Mouse (Mus musculus) kidney, embryonic 14.5 days (tissue): ENCODE measurements around the gene Tekt3. TPM values are rescaled to one million over a fixed set of nuclear protein-coding genes. Genes with fewer than 3 reads are reported as not detected.

Source experiments
- ATAC-seq: fragments of 200-750 bp; cut with Nextera tagmentation; 2 replicates; pipeline ENCODE4 v1.8.0; 2017; ENCODE audit warnings: moderate number of reproducible peaks, mild to moderate bottlenecking, moderate TSS enrichment, moderate library complexity; ENCODE audit not compliant: low FRiP score, low TSS enrichment
- H3K27ac ChIP-seq: fragments of 300-500 bp; sonication (generic); 2 replicates; pipeline ENCODE4 v1.5.1; 2014; ENCODE audit warnings: low read depth, mild to moderate bottlenecking, low read length, moderate library complexity, mixed read lengths
- H3K27me3 ChIP-seq: fragments of 300-500 bp; sonication (generic); 2 replicates; pipeline ENCODE4 v1.6.1; 2014; ENCODE audit warnings: mild to moderate bottlenecking, low read length; ENCODE audit not compliant: control insufficient read depth, insufficient read depth
- H3K36me3 ChIP-seq: fragments of 300-500 bp; sonication (generic); 2 replicates; pipeline ENCODE4 v1.6.1; 2014; ENCODE audit warnings: low read length, mixed read lengths; ENCODE audit not compliant: control insufficient read depth, insufficient read depth
- H3K4me1 ChIP-seq: fragments of 300-500 bp; sonication (generic); 2 replicates; pipeline ENCODE4 v1.6.1; 2014; ENCODE audit warnings: low read length, mixed read lengths; ENCODE audit not compliant: control insufficient read depth, insufficient read depth
- H3K4me2 ChIP-seq: fragments of 300-500 bp; sonication (generic); replicated peaks from 2 replicates; pipeline ENCODE4 v1.6.1; 2014; ENCODE audit warnings: low read depth, mild to moderate bottlenecking, low read length
- H3K4me3 ChIP-seq: fragments of 300-500 bp; sonication (generic); 2 replicates; pipeline ENCODE4 v1.5.1; 2014; ENCODE audit warnings: mild to moderate bottlenecking, low read length
- H3K9ac ChIP-seq: fragments of 300-500 bp; sonication (generic); 2 replicates; pipeline ENCODE4 v1.6.1; 2014; ENCODE audit warnings: low read depth, mild to moderate bottlenecking, low read length, moderate library complexity
- H3K9me3 ChIP-seq: fragments of 300-500 bp; sonication (generic); 2 replicates; pipeline ENCODE4 v1.6.1; 2016; ENCODE audit warnings: low read length; ENCODE audit not compliant: control insufficient read depth
- WGBS: fragments of 180-500 bp; shearing (Covaris S2); extraction: QIAGEN DNeasy Blood & Tissue Kit; methylation state at CpG from one replicate; pipeline ENCODE4 v1.1.7; 2014; 5-methylcytosine and 5-hydroxymethylcytosine counted together
- polyA plus RNA-seq: library from polyadenylated mRNA; unstranded; fragments of >200 nt; fragmentation: Nextera tagmentation; extraction: Ambion mirVana; gene quantifications from 2 replicates; pipeline ENCODE4 v1.2.1, GENCODE M21; 2014

Gene Tekt3
- polyA plus RNA-seq, 1 experiment from 2014 or later: not detected

DNA sequence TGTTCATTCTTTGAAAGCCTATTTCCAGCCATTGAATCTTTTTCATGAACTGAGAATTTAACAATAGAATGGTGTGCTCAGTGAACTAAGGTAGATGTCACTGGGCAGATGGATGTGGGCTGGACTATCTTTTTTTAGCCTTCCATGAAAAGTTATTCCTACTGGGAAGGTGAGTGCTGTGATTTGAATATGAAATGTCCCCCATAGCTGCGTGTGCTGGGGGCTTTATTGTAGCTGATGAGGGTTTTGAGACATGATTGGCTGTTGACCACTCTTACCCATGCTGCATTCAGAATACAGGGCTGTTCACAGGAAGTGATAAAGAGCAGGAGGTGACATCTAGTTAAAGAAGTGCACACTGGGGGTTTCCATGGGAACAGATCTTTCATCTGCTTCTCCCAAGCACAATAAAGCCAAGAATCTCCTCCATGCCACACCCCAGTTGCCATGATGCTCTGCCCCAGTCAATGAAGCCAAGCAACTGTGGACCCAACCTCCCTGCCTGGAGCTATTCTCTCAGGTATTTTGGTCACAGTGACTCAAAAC lies 47.8 kb downstream of the Tekt3 start:
- ATAC-seq: no peak
- Histone ChIP-seq H3K9ac (no peak overlapping the region), H3K36me3 (no peaks in the 10 kb centered on the region), H3K27me3 (no peaks in the 10 kb centered on the region), H3K4me3 (no peak overlapping the region), H3K27ac (no peak overlapping the region), H3K4me1 (no peaks in the 10 kb centered on the region), H3K4me2 (no peak overlapping the region), H3K9me3 (no peaks in the 10 kb centered on the region)
- 83% methylated on average over 1 of the region's 1 CpGs for WGBS

DNA sequence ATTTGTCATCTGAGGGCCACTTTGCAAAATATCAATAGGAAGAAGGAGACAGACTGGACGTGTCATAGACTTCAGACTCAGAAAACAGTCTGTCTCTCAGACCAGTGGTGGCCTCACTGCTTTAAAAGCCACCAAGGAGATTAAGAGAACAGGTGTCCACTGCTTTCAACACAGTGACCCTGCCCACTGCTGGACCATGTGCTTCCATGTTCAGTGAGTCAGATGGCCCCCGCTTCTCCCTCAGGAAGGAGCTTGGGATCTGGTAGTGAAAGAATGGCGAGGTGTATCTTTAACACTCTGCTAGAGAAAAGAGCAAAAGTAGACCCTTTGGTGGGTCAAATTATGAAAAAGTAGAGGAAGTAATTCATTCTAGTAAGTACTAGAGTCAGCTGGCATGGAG lies 48.9 kb downstream of the Tekt3 start:
- H3K4me3 ChIP-seq: no peak overlapping the region
- no peak overlapping the region for H3K4me2 ChIP-seq
- no peaks in the 10 kb centered on the region for H3K9me3 ChIP-seq
- no peaks in the 10 kb centered on the region for H3K27me3 ChIP-seq
- no peaks in the 10 kb centered on the region for H3K4me1 ChIP-seq
- H3K36me3 ChIP-seq: no peaks in the 10 kb centered on the region
- ATAC-seq: no peak
- H3K27ac ChIP-seq: no peak overlapping the region
- 88% methylated on average over 3 of the region's 3 CpGs for WGBS
- H3K9ac ChIP-seq: no peak overlapping the region

DNA sequence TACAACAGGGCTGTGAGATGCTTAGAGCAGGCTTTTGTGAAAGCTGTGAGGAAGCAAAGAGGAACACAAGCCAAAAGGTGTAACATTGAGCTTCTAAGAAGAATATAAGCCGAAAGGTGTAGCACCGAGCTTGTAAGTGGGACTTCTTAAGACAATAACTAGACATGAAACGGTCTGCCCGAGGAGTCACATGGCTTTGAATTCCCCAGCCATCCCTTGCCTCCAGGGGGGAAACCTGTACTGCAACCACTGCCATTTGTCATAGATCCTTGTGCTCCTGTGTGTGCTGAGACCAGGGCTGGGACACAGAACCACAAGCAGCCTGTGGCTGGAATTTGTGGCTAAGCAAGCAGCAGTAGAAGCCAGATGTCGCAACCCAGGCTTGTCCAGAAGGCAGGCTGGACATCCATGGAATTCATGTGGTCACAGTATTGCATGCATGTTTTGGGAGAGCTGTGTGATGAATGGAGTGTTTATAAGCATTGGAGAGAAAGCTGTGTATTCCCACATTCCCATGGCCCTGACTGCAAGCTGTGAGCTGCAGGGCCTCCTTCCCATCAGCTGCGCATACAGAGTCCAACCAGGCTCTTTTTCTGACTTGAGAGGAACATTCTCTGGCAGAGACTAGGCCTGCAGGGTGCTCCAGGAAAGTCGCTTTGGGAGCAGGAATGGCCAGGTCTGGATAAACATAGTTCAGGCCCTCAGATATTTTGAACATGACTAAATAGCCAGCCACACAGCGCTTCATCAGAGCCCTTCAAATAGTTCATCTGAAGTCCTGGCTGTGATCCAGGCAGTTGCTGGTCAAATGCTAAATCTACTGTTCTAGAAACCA lies 53.6 kb downstream of the Tekt3 start:
- H3K27me3 ChIP-seq: no peaks in the 10 kb centered on the region
- ATAC-seq: no peak
- H3K4me1 ChIP-seq: no peaks in the 10 kb centered on the region
- H3K4me3 ChIP-seq: no peak overlapping the region
- no peak overlapping the region for H3K9ac ChIP-seq
- WGBS: 81% methylated on average over 8 of the region's 8 CpGs
- no peaks in the 10 kb centered on the region for H3K36me3 ChIP-seq
- no peaks in the 10 kb centered on the region for H3K9me3 ChIP-seq
- H3K4me2 ChIP-seq: no peak overlapping the region
- H3K27ac ChIP-seq: no peak overlapping the region

DNA sequence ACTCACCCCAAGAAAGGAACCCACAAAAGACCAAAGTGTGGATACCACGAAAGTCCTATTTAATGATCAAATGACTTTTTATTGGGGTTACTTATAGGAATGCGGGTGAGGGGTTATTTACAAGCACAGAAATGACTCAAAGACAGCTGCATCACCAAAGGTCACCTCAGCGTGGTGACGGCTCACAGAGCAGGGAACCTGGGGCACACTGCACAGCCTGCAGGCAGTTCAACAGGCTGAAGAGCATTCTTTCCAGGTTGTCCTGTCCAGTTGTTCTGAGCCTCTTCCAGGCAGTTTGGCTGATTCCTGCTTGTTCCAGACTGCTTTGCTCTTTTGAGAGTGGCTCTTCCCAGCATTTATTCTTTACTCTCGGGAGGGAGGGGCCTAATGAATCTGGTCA lies 55.2 kb downstream of the Tekt3 start:
- WGBS: 83% methylated on average over 5 of the region's 5 CpGs
- no peaks in the 10 kb centered on the region for H3K4me1 ChIP-seq
- no peaks in the 10 kb centered on the region for H3K9me3 ChIP-seq
- no peaks in the 10 kb centered on the region for H3K27me3 ChIP-seq
- H3K9ac ChIP-seq: no peak overlapping the region
- H3K4me2 ChIP-seq: no peak overlapping the region
- ATAC-seq: no peak
- no peak overlapping the region for H3K27ac ChIP-seq
- no peaks in the 10 kb centered on the region for H3K36me3 ChIP-seq
- H3K4me3 ChIP-seq: no peak overlapping the region

DNA sequence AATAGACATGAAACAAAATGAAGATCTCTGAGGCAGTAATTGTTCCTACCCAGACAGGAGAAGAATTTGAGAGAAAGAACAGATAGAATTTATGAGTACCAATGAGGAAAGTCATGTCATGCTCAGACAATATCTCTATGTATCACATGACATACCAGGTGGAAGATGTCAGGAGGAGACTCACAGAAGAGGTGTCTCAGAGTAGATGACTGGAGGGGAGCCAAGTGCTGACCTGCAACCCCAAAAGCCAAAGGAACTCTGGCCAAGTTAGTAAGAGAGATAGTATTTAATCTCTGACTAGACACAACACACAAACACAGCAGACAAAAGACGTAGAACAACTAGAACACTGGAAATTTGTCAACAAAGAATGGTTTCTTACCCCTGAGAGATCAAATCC lies 55.8 kb downstream of the Tekt3 start:
- no peak overlapping the region for H3K27ac ChIP-seq
- H3K4me3 ChIP-seq: no peak overlapping the region
- WGBS: 52% methylated on average over 1 of the region's 1 CpGs
- H3K36me3 ChIP-seq: no peaks in the 10 kb centered on the region
- no peaks in the 10 kb centered on the region for H3K9me3 ChIP-seq
- ATAC-seq: no peak
- H3K4me2 ChIP-seq: no peak overlapping the region
- no peak overlapping the region for H3K9ac ChIP-seq
- no peaks in the 10 kb centered on the region for H3K4me1 ChIP-seq
- H3K27me3 ChIP-seq: no peaks in the 10 kb centered on the region

DNA sequence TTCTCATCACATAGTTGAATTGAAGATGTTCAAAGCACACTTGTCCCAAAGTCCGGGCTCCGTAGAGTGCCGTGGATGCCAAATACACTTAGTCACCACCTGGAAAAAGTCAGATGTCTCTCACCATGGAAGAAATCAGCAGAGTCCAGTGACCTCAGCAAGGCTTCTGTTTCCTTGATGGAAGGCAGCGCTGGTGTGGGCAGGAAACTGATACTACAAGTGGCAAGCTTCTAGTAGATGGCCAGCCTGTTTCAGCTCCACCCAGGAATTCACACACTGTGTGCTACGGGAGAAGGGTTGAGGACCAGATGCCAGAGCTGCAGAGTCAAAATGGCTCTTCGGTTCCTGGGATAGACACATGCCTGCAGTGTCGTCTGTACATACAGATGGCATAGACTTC lies 58.3 kb downstream of the Tekt3 start:
- 85% methylated on average over 7 of the region's 7 CpGs for WGBS
- H3K4me3 ChIP-seq: no peak overlapping the region
- H3K27ac ChIP-seq: no peak overlapping the region
- no peak overlapping the region for H3K4me2 ChIP-seq
- no peaks in the 10 kb centered on the region for H3K27me3 ChIP-seq
- H3K9me3 ChIP-seq: no peaks in the 10 kb centered on the region
- no peaks in the 10 kb centered on the region for H3K4me1 ChIP-seq
- H3K9ac ChIP-seq: no peak overlapping the region
- H3K36me3 ChIP-seq: no peaks in the 10 kb centered on the region
- no peak for ATAC-seq

DNA sequence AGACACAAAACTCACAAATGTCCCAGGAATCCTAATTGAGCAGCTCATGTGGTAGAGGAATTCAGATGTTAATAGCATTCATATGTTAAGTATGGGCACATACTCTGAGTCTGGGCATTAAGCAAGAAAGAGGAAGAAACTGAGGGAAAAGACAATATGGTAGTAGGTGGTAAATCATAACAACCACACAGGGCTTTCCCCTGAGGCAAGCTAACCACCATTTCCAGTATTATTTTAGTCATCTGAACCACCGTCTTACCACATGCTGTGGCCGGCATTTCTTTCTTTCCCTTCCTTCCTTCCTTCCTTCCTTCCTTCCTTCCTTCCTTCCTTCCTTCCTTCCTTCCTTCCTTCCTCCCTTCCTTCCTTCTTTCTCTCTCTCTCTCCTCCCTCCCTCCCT lies 60.8 kb downstream of the Tekt3 start:
- Histone ChIP-seq H3K27ac (no peak overlapping the region), H3K4me2 (no peak overlapping the region), H3K36me3 (no peaks in the 10 kb centered on the region), H3K9ac (no peak overlapping the region), H3K27me3 (no peaks in the 10 kb centered on the region), H3K4me1 (no peaks in the 10 kb centered on the region), H3K4me3 (no peak overlapping the region), H3K9me3 (no peaks in the 10 kb centered on the region)
- 83% methylated on average over 2 of the region's 2 CpGs for WGBS
- ATAC-seq: no peak

DNA sequence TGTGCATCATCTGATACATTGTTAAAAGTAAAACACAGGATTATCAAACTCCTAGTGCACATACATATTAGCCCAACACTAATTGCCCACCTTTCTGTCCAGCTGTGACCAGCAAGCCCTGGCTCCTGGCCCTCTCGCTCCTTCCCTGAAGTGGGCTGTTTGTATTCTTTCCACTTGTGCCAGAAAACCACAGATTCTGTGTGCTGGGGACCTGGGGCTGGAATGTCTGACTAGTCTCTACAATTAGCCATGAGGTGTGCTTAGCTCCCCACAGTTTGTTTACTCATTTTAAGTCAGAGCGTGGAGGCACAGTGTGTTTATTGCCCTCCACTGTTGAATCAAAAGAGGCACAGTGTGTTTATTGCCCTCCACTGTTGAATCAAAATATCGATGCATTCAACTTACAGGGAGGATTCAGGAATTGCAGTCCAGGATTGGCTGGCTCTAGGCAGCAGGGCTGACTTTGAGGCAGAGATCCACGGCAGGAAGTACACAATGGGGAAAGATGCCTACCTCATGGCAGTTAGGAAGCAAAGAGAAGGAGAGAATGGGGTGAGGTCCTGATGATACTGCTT lies 61.4 kb downstream of the Tekt3 start:
- H3K27me3 ChIP-seq: no peaks in the 10 kb centered on the region
- no peaks in the 10 kb centered on the region for H3K9me3 ChIP-seq
- no peak overlapping the region for H3K4me3 ChIP-seq
- ATAC-seq: no peak
- H3K27ac ChIP-seq: no peak overlapping the region
- no peak overlapping the region for H3K9ac ChIP-seq
- H3K36me3 ChIP-seq: no peaks in the 10 kb centered on the region
- WGBS: 62% methylated on average over 4 of the region's 4 CpGs
- H3K4me1 ChIP-seq: no peaks in the 10 kb centered on the region
- no peak overlapping the region for H3K4me2 ChIP-seq

DNA sequence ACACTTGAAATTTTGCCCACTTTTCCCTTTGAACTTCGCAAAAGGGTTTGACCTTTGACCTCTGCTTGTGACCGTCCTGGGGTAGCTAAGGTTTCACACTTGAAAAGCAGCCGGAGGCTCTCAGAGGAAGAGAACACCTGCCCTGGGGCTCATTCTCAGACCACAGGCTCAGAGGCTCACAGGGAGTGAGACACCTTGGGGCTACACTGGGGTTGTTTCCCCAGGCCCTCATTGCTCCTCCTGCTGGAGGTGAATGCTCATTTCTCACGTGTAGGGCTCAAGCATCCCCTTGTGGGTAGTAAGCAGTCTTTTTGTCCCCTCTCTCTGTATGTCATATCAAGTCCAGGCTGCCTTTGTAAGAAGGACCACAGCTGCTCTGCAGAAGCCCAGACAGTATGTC lies 62.9 kb downstream of the Tekt3 start:
- ATAC-seq: 0 out of 2 replicates have a peak, but pooled peaks have one; percentile 9
- Histone ChIP-seq H3K27me3 (no peaks in the 10 kb centered on the region), H3K9me3 (no peaks in the 10 kb centered on the region), H3K27ac (no peak overlapping the region), H3K4me1 (no peaks in the 10 kb centered on the region), H3K4me3 (no peak overlapping the region), H3K9ac (no peak overlapping the region), H3K36me3 (no peaks in the 10 kb centered on the region), H3K4me2 (no peak overlapping the region)
- 4% methylated on average over 4 of the region's 4 CpGs for WGBS
